Mouse (Mus musculus): ENCODE measurements around the gene Vmn1r233.

GRCm38 (mm10) chr17:21008382-21009331 is 12.4 kb upstream of the Vmn1r233 start, which contains the start of gene Zfp160:
- TF ChIP-seq CTCF (IDR thresholded peaks at IDR 0.05; ENCODE audit: extremely low read depth, insufficient read length, insufficient replicate concordance, low read depth, low read length) (peak; percentile 22; the same call in 1 of the 2 replicates), POLR2A (IDR thresholded peaks at IDR 0.05; ENCODE audit: low read depth, low read length) (peak; percentile 73)

Measured in small intestine, adult 2 months (tissue).